Mouse (Mus musculus): Measurements from ENCODE around the gene Scamp3. TPM values are rescaled to one million over a fixed set of nuclear protein-coding genes. Genes with fewer than 3 reads are reported as not detected.

Scamp3 gene
- polyA plus RNA-seq, 1 experiment from 2014 or later: 109 TPM

- ATAC-seq (ENCODE audit: insufficient number of reproducible peaks, low FRiP score, low TSS enrichment, low read depth): peak; percentile 93
- WGBS: 5% methylated on average over 39 of the region's 39 CpGs
- Histone ChIP-seq H3K9me3 (replicated peaks) (no peaks in the 10 kb centered on the region), H3K9ac (peak within 1 kb of the TSS; percentile 65), H3K4me2 (replicated peaks) (peak within 1 kb of the TSS; percentile 92), H3K36me3 (peaks cover 45% of the 10 kb centered on the region), H3K4me3 (replicated peaks) (peak within 1 kb of the TSS; percentile 69), H3K27me3 (no peaks in the 10 kb centered on the region), H3K4me1 (peaks cover 41% of the 10 kb centered on the region), H3K27ac (replicated peaks) (peak within 1 kb of the TSS; percentile 89)
Observed at GRCm38 (mm10) chr3:89183058-89183958, 6.0 kb downstream of the Scamp3 start, which contains the start of gene Fam189b. Fam189b (plus strand) TSS chr3:89183143.

DNA sequence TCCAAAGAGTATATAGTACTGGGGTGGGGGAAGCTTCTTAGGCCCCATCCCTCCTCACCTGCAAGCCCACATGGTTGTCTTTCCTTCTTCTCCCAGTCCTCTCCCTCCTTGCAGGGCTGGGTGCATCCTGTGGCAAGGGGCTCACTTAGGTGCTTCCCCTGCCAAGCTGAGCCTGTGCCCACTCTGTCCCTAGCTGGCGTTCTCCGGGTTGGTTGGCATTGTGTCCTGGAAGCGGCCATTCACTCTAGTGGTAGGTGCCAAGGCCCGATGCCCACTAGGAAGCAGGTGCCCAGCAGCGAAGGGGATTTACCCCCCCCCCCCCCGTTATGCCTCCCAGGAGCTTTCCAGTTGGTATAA lies 6.7 kb downstream of the Scamp3 start:
- 73% methylated on average over 6 of the region's 6 CpGs for WGBS
- Histone ChIP-seq H3K27me3 (no peaks in the 10 kb centered on the region), H3K9me3 (replicated peaks) (no peaks in the 10 kb centered on the region), H3K9ac (peak overlapping the region; percentile 65), H3K4me2 (replicated peaks) (peak overlapping the region; percentile 92), H3K27ac (replicated peaks) (no peak overlapping the region), H3K36me3 (peaks cover 50% of the 10 kb centered on the region), H3K4me1 (peaks cover 35% of the 10 kb centered on the region), H3K4me3 (replicated peaks) (peak overlapping the region; percentile 69)
- no peak for ATAC-seq (ENCODE audit: insufficient number of reproducible peaks, low FRiP score, low TSS enrichment, low read depth)

- Histone ChIP-seq H3K27ac (replicated peaks) (no peak overlapping the region), H3K4me1 (peaks cover 31% of the 10 kb centered on the region), H3K36me3 (peaks cover 20% of the 10 kb centered on the region), H3K9me3 (replicated peaks) (no peaks in the 10 kb centered on the region), H3K4me2 (replicated peaks) (no peak overlapping the region), H3K4me3 (replicated peaks) (no peak overlapping the region), H3K9ac (no peak overlapping the region), H3K27me3 (no peaks in the 10 kb centered on the region)
- WGBS: 38% methylated on average over 23 of the region's 23 CpGs
- ATAC-seq (ENCODE audit: insufficient number of reproducible peaks, low FRiP score, low TSS enrichment, low read depth): no peak
Observed at GRCm38 (mm10) chr3:89187197-89187596, 9.9 kb downstream of the Scamp3 start.

- Histone ChIP-seq H3K27ac (replicated peaks) (no peak overlapping the region), H3K4me3 (replicated peaks) (no peak overlapping the region), H3K9me3 (replicated peaks) (no peaks in the 10 kb centered on the region), H3K36me3 (peaks cover 16% of the 10 kb centered on the region), H3K9ac (no peak overlapping the region), H3K4me2 (replicated peaks) (no peak overlapping the region), H3K27me3 (no peaks in the 10 kb centered on the region), H3K4me1 (peaks cover 28% of the 10 kb centered on the region)
- ATAC-seq (ENCODE audit: insufficient number of reproducible peaks, low FRiP score, low TSS enrichment, low read depth): no peak
- 71% methylated on average over 18 of the region's 18 CpGs for WGBS
Observed at GRCm38 (mm10) chr3:89187690-89188477, 10.6 kb downstream of the Scamp3 start.

DNA sequence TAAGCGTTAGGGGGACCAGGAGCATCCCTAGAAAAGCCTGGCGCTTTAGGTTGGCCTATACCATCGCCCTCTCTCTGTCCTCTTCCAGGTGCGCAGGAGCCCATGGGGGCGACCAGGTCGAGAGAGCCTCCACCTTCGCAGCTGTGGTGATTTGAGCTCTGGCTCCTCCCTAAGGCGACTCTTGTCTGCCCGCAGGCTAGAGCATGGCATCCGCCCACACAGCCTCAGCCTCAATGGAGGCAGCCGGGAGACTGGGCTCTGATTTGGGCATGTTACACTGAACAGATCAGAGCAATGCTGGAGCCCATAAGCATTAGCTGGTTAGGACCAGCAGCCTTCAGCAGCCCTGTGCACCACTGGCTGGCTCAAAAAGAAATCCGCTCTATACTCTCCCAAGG lies 11.2 kb downstream of the Scamp3 start:
- Histone ChIP-seq H3K4me2 (replicated peaks) (no peak overlapping the region), H3K4me3 (replicated peaks) (no peak overlapping the region), H3K9ac (no peak overlapping the region), H3K36me3 (peaks cover 16% of the 10 kb centered on the region), H3K27ac (replicated peaks) (no peak overlapping the region), H3K9me3 (replicated peaks) (no peaks in the 10 kb centered on the region), H3K27me3 (no peaks in the 10 kb centered on the region), H3K4me1 (peaks cover 26% of the 10 kb centered on the region)
- ATAC-seq (ENCODE audit: insufficient number of reproducible peaks, low FRiP score, low TSS enrichment, low read depth): no peak
- WGBS: 58% methylated on average over 12 of the region's 12 CpGs

DNA sequence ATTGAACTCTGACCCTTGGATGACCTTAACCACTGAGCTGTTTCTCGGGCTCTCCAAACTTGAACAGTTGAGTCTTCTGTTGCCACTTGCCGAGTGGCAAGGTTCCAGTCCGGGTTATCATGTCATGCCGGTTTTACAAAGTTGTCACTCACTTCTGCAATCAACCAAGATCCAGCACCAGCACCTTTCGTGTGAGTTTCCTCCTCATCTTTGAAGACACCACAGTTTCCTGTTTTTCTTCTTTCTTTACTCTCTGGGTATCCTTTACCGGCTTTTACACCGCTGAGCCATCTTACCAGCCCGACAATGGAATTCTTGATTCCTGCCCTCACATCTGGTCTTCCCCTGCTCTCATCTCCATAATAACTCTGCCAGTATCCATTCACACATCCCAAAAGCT lies 13.2 kb downstream of the Scamp3 start:
- no peak for ATAC-seq (ENCODE audit: insufficient number of reproducible peaks, low FRiP score, low TSS enrichment, low read depth)
- no peaks in the 10 kb centered on the region for H3K27me3 ChIP-seq
- H3K9me3 ChIP-seq (replicated peaks): no peaks in the 10 kb centered on the region
- H3K4me2 ChIP-seq (replicated peaks): no peak overlapping the region
- 77% methylated on average over 8 of the region's 8 CpGs for WGBS
- no peak overlapping the region for H3K9ac ChIP-seq
- H3K4me1 ChIP-seq: peaks cover 8% of the 10 kb centered on the region
- H3K27ac ChIP-seq (replicated peaks): no peak overlapping the region
- peaks cover 16% of the 10 kb centered on the region for H3K36me3 ChIP-seq
- no peak overlapping the region for H3K4me3 ChIP-seq (replicated peaks)

GRCm38 (mm10) chr3:89193351-89193750 lies 16.1 kb downstream of the Scamp3 start:
- H3K27me3 ChIP-seq: no peaks in the 10 kb centered on the region
- H3K4me3 ChIP-seq (replicated peaks): no peak overlapping the region
- ATAC-seq (ENCODE audit: insufficient number of reproducible peaks, low FRiP score, low TSS enrichment, low read depth): no peak
- H3K9me3 ChIP-seq (replicated peaks): no peaks in the 10 kb centered on the region
- peaks cover 7% of the 10 kb centered on the region for H3K36me3 ChIP-seq
- WGBS: 59% methylated on average over 1 of the region's 1 CpGs
- H3K9ac ChIP-seq: no peak overlapping the region
- H3K4me1 ChIP-seq: peaks cover 13% of the 10 kb centered on the region
- H3K27ac ChIP-seq (replicated peaks): no peak overlapping the region
- H3K4me2 ChIP-seq (replicated peaks): no peak overlapping the region

GRCm38 (mm10) chr3:89193853-89194252 lies 16.6 kb downstream of the Scamp3 start:
- Histone ChIP-seq H3K27ac (replicated peaks) (no peak overlapping the region), H3K4me2 (replicated peaks) (no peak overlapping the region), H3K27me3 (no peaks in the 10 kb centered on the region), H3K9me3 (replicated peaks) (no peaks in the 10 kb centered on the region), H3K36me3 (peaks cover 2% of the 10 kb centered on the region; the same call in 1 of the 2 replicates), H3K9ac (no peak overlapping the region), H3K4me1 (peaks cover 13% of the 10 kb centered on the region), H3K4me3 (replicated peaks) (no peak overlapping the region)
- WGBS: 89% methylated on average over 2 of the region's 2 CpGs
- ATAC-seq (ENCODE audit: insufficient number of reproducible peaks, low FRiP score, low TSS enrichment, low read depth): no peak

DNA sequence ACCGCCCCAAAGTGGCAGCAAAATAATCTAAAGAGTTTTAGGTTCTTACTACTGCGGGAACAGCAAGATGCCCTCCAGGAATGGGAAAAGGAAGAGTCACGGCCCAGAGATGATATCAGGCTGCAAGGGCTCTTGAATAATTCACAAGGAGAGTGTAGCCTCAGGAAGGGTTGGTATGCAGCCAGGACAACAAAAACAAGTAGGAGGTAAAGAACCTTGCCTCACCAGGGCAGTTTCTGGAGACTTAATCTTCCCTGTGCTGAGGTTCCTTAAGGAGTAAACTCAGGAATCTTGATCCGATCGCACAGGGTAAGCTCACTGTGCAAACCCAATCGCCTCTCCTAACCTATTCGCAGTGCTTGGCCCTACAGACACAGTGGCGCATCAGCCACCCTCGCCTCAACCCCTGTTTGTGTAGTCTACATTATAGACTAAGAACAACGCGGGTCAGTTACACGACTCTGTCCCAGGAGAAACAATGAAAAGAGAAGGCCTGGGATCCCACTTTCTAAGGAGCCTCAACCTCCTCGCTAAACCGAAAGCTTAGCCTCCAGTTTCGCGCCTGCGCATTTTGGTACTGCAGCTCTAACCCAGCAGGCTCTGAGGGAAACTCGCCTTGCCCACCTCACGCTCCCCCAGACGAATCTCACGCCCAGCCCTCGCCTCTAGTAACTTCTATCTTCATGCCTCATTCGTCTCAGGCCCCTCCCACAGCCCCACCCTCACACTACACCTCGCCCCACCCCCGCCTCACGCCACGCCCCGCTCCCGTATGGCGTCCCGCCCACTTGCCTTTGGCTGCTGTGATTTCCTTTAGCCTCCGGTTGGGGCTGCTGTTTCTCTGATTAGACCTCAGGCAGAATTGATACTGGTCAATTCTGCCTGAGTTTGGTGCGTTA lies 19.0 kb downstream of the Scamp3 start:
- WGBS: 4% methylated on average over 33 of the region's 33 CpGs
- Histone ChIP-seq H3K4me3 (replicated peaks) (peak overlapping the region; percentile 48), H3K36me3 (no peaks in the 10 kb centered on the region), H3K4me1 (peaks cover 13% of the 10 kb centered on the region), H3K9ac (peak overlapping the region; percentile 65), H3K9me3 (replicated peaks) (no peaks in the 10 kb centered on the region), H3K27me3 (no peaks in the 10 kb centered on the region), H3K4me2 (replicated peaks) (peak overlapping the region; percentile 62), H3K27ac (replicated peaks) (peak overlapping the region; percentile 83)
- ATAC-seq (ENCODE audit: insufficient number of reproducible peaks, low FRiP score, low TSS enrichment, low read depth): peak; percentile 98

DNA sequence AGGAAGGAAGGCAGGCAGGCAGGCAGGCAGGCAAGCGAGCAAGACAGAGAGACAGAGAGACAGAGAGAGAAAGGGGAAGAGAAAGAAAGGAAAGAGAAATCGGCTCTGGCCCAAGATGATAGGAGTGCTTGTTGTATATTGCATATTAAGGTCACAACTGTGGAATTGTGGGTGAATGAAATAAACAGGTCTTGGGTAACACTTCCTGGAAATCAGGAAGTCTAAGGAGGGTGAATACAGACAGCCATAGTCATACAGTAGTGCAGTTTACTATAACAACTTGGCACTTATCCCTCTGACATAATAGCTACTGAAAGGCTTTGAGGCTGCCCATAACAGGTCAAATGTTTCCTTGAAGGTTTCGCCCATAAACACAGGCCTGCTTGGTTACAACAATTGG lies 22.6 kb downstream of the Scamp3 start:
- Histone ChIP-seq H3K36me3 (peaks cover 3% of the 10 kb centered on the region), H3K4me3 (replicated peaks) (no peak overlapping the region), H3K9ac (no peak overlapping the region), H3K4me2 (replicated peaks) (no peak overlapping the region), H3K4me1 (peaks cover 19% of the 10 kb centered on the region), H3K27me3 (no peaks in the 10 kb centered on the region), H3K9me3 (replicated peaks) (no peaks in the 10 kb centered on the region), H3K27ac (replicated peaks) (no peak overlapping the region)
- no peak for ATAC-seq (ENCODE audit: insufficient number of reproducible peaks, low FRiP score, low TSS enrichment, low read depth)
- 81% methylated on average over 3 of the region's 3 CpGs for WGBS

Data from embryonic facial prominence, embryonic 15.5 days (tissue).